Mouse (Mus musculus) liver, adult 2 months (tissue): ENCODE measurements around the gene Slc2a10.

Experiments used
- CTCF ChIP-seq: fragments of 200-500 bp; IDR thresholded peaks from 2 replicates; pipeline ENCODE4 v1.5.1; 2011; ENCODE audit warnings: low read depth, low read length, control low read depth
- POLR2A ChIP-seq: fragments of 200-500 bp; IDR thresholded peaks from 2 replicates; pipeline ENCODE4 v1.6.1; 2011; ENCODE audit warnings: low read length, control low read depth; ENCODE audit not compliant: insufficient read depth; ENCODE audit errors: extremely low read depth

DNA sequence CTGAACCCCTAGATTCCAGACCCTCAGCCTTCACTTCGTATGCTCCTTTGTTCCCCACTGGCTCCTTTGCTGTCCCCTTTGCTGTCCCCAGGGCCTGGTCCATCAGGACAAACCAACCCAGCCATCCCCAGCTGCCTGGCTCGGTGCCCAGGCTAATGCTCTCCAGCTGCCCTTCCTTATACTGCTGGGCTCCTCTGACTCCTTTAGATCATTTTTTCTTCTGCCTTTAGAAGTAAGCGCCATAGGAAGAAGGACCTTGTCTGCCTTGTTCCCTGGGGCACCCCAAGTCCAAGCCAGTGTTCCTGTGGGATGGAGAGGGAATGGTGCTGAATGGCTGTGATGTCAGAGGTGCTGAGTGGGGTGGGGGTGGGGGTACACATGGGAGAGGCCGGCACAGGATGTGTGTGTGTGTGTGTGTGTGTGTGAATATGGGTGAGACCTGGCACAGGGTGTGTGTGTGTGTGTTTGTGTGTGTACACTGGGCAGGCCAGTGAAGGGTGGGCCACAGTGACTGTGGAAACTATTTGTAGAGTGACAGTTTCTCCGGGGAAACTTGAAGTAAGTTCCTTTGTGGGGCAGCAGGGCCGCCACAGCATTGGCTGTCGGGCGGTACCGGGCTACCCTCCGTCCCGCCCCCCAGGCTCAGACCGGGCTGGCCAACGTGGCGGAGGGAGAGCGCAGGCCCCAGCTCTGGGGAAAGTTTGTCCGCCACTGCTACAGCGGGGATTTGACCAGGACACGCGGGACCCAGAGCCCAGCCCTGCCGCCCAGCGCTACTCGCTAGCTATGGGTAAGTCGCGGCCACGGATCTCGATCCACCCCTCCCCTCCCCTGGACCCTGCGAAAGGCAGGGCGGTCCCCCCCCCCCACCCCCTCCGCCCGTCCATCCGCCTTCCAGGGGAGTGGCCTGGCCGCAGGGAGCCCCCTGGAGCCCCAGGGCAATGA, at the start of gene Slc2a10:
- TF ChIP-seq POLR2A (no peak), CTCF (no peak)
